Mouse (Mus musculus) forebrain, embryonic 16.5 days (tissue): Measurements from ENCODE around the gene Gcn1l1. TPM values are rescaled to one million over a fixed set of nuclear protein-coding genes. Genes with fewer than 3 reads are reported as not detected.

Experiments used
- ATAC-seq: fragments of 200-750 bp; cut with Nextera tagmentation; 2 replicates; pipeline ENCODE4 v1.8.0; 2017; ENCODE audit warnings: mild to moderate bottlenecking, moderate library complexity
- H3K27ac ChIP-seq: fragments of 300-500 bp; sonication (generic); 2 replicates; pipeline ENCODE4 v1.5.1; 2014; ENCODE audit warnings: low read length, control low read depth
- H3K27me3 ChIP-seq: fragments of 300-500 bp; sonication (generic); replicated peaks from 2 replicates; pipeline ENCODE4 v1.6.1; 2014; ENCODE audit warnings: low read length; ENCODE audit not compliant: control insufficient read depth, insufficient read depth
- H3K36me3 ChIP-seq: fragments of 300-500 bp; sonication (generic); 2 replicates; pipeline ENCODE4 v1.6.1; 2014; ENCODE audit not compliant: control insufficient read depth, insufficient read depth
- H3K4me1 ChIP-seq: fragments of 300-500 bp; sonication (generic); replicated peaks from 2 replicates; pipeline ENCODE4 v1.6.1; 2014; ENCODE audit warnings: low read length; ENCODE audit not compliant: control insufficient read depth, insufficient read depth
- H3K4me2 ChIP-seq: fragments of 300-500 bp; sonication (generic); 2 replicates; pipeline ENCODE4 v1.6.1; 2014; ENCODE audit warnings: mild to moderate bottlenecking, low read length, control low read depth
- H3K4me3 ChIP-seq: fragments of 300-500 bp; sonication (generic); replicated peaks from 2 replicates; pipeline ENCODE4 v1.5.1; 2014; ENCODE audit warnings: mild to moderate bottlenecking, low read length, control low read depth
- H3K9ac ChIP-seq: fragments of 300-500 bp; sonication (generic); replicated peaks from 2 replicates; pipeline ENCODE4 v1.6.1; 2014; ENCODE audit warnings: low read depth, low read length, control low read depth
- H3K9me3 ChIP-seq: fragments of 300-500 bp; sonication (generic); 2 replicates; pipeline ENCODE4 v1.6.1; 2016; ENCODE audit warnings: low read length; ENCODE audit not compliant: control insufficient read depth
- WGBS: fragments of 180-500 bp; shearing (Covaris S2); extraction: QIAGEN DNeasy Blood & Tissue Kit; methylation state at CpG from one replicate; pipeline ENCODE4 v1.1.7; 2014; 5-methylcytosine and 5-hydroxymethylcytosine counted together
- polyA plus RNA-seq: library from polyadenylated mRNA; unstranded; fragments of >200 nt; fragmentation: Nextera tagmentation; extraction: Ambion mirVana; gene quantifications from 2 replicates; pipeline ENCODE4 v1.2.1, GENCODE M21; 2015

Gcn1l1 gene
- polyA plus RNA-seq, 1 experiment from 2014 or later, result 53.6 TPM

DNA sequence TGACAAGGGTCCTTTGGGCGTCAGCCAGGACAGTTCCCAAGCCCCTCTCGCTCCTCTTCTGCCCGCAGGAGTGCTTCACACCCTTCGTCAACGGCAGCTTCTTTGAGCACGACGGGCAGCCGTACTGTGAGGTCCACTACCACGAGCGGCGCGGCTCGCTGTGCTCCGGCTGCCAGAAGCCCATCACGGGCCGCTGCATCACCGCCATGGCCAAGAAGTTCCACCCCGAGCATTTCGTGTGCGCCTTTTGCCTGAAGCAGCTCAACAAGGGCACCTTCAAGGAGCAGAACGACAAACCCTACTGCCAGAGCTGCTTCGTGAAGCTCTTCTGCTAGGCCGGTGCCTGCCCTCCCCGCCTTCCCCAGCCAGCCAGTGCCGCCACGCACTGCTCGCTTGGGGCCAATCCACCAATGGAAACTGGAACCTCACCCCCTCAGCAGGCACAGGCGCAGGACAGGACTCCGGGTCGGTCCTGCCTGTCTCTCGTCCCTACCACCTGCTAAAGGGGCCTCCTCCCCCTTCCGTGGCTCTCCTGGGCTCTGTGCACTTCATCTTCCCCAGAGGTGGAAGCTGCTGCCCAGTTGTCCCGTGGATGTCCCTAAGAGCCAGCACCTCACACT is 11.1 kb upstream of the Gcn1l1 start:
- Histone ChIP-seq H3K4me2 (no peak overlapping the region), H3K4me3 (no peak overlapping the region), H3K27me3 (no peaks in the 10 kb centered on the region), H3K9ac (no peak overlapping the region), H3K9me3 (no peaks in the 10 kb centered on the region), H3K36me3 (peaks cover 5% of the 10 kb centered on the region; the same call in 1 of the 2 replicates), H3K4me1 (no peaks in the 10 kb centered on the region), H3K27ac (no peak overlapping the region)
- WGBS, result 84% methylated on average over 33 of the region's 33 CpGs
- no peak for ATAC-seq

DNA sequence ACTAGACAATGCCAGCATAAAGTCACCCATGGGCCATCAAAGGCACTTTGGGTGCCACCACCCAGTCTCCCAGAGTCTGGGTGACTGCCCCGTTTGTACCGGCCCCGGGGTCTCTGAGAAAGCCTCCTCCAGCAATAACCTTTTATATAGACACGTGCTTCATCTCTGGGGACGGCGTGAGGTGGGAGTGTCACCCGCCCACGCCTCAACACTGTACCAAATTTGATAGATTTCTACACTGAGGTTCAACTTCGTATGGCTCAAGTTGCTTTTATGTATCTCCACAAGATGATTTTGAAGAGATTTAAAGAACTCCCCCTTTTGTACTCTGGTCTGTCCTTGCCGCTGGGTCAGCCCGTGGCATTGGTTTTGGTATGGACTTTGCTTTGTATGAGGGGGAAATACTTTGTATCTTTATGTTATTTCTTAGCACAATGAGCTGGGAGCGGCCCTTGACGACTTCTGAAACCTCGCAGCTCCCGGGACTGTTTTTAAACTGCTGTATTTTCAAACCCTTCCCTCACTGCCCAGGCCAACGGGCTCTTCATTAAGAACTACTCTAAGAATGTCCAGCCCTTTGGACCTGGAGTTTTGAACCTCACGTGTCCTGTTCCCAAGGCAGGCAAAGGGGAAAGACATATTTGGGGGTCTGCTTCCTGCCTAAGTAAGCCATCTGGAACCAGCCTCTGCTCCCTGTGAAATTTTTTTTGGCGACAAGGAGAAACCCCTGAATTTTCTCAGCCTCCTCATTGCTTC is 10.3 kb upstream of the Gcn1l1 start:
- 93% methylated on average over 18 of the region's 18 CpGs for WGBS
- H3K9ac ChIP-seq, result no peak overlapping the region
- ATAC-seq, result no peak
- no peaks in the 10 kb centered on the region for H3K27me3 ChIP-seq
- H3K9me3 ChIP-seq, result no peaks in the 10 kb centered on the region
- H3K27ac ChIP-seq, result no peak overlapping the region
- H3K4me1 ChIP-seq, result no peaks in the 10 kb centered on the region
- H3K4me2 ChIP-seq, result no peak overlapping the region
- peaks cover 5% of the 10 kb centered on the region; the same call in 1 of the 2 replicates for H3K36me3 ChIP-seq
- H3K4me3 ChIP-seq, result no peak overlapping the region

DNA sequence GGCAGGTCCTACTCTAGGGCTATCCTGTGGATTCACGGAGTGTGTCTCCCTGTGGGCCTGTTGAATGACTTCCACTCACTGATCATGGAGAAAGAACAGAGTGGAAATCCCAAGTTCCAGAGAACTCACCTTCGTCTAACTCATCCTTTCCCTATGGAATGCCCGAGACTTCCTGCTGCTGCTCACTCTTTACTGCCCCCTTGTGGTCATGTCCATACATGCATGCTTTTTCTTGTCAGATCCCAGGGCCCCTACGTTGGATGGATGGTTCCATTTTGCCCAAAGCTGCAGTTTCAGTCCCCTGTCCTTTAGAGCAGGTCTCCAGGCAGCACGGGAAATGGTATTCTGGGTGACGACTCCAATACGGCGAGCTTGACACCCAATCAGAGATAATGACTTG is 8.8 kb upstream of the Gcn1l1 start:
- Histone ChIP-seq H3K9ac (no peak overlapping the region), H3K36me3 (peaks cover 5% of the 10 kb centered on the region; the same call in 1 of the 2 replicates), H3K27me3 (no peaks in the 10 kb centered on the region), H3K9me3 (no peaks in the 10 kb centered on the region), H3K4me2 (no peak overlapping the region), H3K27ac (no peak overlapping the region), H3K4me1 (peaks cover 10% of the 10 kb centered on the region), H3K4me3 (no peak overlapping the region)
- WGBS, result 6% methylated on average over 8 of the region's 8 CpGs
- ATAC-seq, result no peak

DNA sequence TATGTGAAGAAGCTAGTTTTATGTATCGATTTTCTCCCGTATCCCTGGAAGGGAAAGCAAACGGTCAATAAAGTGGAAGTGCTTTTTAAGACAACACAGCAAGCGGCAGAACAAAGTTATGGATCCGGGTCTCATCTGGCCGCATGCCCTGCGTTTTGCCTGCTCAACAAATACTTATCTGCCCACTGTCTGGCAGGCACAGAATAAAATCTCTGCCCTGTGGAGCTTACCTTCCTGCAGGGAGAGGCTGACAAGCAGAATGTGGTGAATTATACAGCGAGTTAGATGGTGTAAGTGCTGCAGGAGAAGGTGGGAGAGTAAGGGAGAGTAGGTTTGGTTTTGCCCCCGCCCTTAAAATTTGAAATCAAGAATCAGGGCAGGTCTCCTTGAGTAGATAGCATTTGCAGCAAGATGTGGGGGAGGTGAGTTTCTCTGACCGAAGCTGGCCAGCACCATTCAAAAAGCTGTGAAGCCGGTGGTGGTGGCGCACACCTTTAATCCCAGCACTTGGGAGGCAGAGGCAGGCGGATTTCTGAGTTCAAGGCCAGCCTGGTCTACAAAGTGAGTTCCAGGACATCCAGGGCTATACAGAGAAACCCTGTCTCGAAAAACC is 6.8 kb upstream of the Gcn1l1 start:
- H3K4me2 ChIP-seq, result no peak overlapping the region
- 95% methylated on average over 14 of the region's 14 CpGs for WGBS
- peaks cover 15% of the 10 kb centered on the region for H3K36me3 ChIP-seq
- no peaks in the 10 kb centered on the region for H3K27me3 ChIP-seq
- peaks cover 10% of the 10 kb centered on the region for H3K4me1 ChIP-seq
- ATAC-seq, result no peak
- H3K9ac ChIP-seq, result no peak overlapping the region
- H3K9me3 ChIP-seq, result no peaks in the 10 kb centered on the region
- H3K27ac ChIP-seq, result no peak overlapping the region
- H3K4me3 ChIP-seq, result no peak overlapping the region

DNA sequence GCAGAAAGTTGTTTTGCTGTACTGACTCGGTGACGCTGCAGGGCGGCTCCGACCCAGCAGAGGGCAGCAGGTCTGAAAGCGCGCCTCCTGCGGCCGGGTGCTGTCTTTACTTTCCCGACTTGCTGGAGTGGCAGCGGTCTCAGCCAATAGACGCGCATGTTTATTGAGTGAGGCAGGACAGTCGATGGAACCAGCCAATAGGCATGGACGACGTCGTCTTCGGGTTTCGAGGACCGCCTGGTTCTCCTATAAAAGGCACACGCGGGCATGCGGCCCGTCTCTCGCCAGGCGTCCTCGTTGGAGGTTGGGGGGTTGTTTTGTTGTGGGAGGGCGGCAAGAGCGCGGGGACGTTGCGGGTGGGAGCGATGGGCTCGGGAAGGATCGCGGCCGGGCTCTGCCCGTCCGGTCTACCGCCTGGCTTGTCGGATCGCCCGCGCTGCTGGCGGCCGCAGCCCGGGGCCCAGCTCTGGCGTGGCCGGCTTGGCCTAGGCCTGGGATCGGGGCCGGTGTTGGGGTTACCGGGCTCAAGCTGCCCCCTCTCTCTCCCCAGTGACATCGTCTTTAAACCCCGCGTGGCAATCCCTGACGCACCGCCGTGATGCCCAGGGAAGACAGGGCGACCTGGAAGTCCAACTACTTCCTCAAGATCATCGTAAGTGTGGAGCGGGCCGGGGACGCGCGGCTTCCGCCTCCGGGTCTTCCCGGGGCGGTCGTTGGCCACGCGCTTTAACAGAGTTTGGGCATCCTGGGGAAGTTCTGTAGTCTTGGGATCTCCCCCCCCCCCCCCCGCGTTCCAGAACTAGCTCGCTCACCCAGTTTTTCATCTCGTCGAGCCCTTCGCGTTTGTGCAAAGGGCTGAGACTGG is 5.6 kb upstream of the Gcn1l1 start, which contains the start of gene Rplp0:
TSS of gene Rplp0 (plus strand) at position 231 of the 865 bp plus-strand sequence.
- under 1% methylated on average over 78 of the region's 78 CpGs for WGBS
- peaks cover 20% of the 10 kb centered on the region for H3K36me3 ChIP-seq

DNA sequence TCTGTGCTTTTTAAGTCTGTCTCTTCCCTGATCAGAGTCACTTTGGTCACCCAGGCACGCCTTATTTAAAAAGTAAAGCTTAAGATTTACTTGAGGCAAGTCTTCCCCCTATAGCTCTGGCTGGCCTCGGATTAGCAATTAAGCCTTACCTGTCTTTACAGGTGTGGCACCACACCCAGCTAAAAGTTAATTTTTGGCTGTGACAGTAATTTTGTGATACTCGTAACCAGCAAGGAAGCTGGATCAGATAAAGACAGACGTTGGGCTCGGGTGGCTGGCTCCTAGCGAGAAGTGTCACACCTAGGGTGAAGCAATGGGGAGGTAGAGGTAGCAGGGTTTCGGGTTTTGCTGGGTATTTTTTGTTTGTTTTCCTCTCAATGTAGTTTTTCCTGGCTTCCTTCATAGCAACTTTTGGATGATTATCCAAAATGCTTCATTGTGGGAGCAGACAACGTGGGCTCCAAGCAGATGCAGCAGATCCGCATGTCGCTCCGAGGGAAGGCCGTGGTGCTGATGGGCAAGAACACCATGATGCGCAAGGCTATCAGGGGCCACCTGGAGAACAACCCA is 4.6 kb upstream of the Gcn1l1 start:
- H3K27me3 ChIP-seq, result no peaks in the 10 kb centered on the region
- H3K27ac ChIP-seq, result no peak overlapping the region
- ATAC-seq, result no peak
- WGBS, result 48% methylated on average over 13 of the region's 13 CpGs
- H3K4me1 ChIP-seq, result peaks cover 19% of the 10 kb centered on the region
- peaks cover 20% of the 10 kb centered on the region for H3K36me3 ChIP-seq
- H3K9ac ChIP-seq, result peak overlapping the region; percentile 93
- H3K4me3 ChIP-seq, result peak overlapping the region; percentile 81
- H3K9me3 ChIP-seq, result no peaks in the 10 kb centered on the region
- H3K4me2 ChIP-seq, result peak overlapping the region; percentile 72

More for the DNA sequence above, 5.6 kb upstream of the Gcn1l1 start, which contains the start of gene Rplp0:
- peak; percentile 99 for ATAC-seq
- H3K4me1 ChIP-seq, result peaks cover 14% of the 10 kb centered on the region
- H3K4me2 ChIP-seq, result peak within 1 kb of the TSS; percentile 72
- no peaks in the 10 kb centered on the region for H3K9me3 ChIP-seq
- no peaks in the 10 kb centered on the region for H3K27me3 ChIP-seq
- H3K9ac ChIP-seq, result peak within 1 kb of the TSS; percentile 93
- H3K4me3 ChIP-seq, result peak within 1 kb of the TSS; percentile 81
- H3K27ac ChIP-seq, result peak within 1 kb of the TSS; percentile 76

DNA sequence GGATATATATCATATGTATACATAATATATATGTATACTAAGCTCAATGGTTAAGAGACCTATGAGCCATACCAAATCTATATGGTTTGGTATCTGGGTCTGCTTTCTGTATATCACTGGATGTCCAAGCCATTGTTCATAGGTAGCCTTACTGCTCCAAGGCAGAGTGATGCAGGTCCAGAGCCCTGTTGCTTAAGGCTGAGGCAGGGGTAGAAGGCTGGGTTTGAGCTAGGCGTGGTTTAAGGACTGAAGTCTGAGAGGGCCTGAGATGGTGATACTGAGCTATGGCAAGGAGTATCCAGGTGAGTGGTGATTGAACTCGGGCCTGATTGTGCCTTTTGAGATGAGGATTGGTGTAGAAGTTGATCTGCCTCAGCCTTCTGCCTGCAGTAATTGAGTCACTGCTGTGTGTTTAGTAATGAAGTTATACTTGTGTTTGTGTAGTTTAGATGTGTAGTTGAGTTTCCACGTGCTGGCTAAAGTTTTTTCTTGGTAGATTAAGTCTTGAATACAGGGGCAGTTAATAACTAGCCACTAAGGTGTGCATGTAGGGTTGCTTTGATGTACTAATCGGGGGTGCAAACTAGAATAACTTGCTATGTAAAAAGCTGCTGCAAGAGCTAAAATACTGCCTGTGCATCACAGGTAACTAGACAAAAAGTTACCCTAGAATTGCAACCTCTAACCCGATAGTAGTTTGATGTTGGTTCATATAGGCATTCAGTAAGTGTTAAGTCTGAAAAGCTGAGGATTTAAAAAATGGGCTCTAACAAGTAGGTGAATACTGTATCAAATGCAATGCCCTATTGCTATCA is 1.1 kb upstream of the Gcn1l1 start:
- peak overlapping the region; percentile 93 for H3K9ac ChIP-seq
- no peak for ATAC-seq
- H3K9me3 ChIP-seq, result no peaks in the 10 kb centered on the region
- H3K27ac ChIP-seq, result no peak overlapping the region
- H3K4me2 ChIP-seq, result peak overlapping the region; percentile 67
- 40% methylated on average over 5 of the region's 5 CpGs for WGBS
- peaks cover 20% of the 10 kb centered on the region for H3K36me3 ChIP-seq
- peaks cover 26% of the 10 kb centered on the region for H3K4me1 ChIP-seq
- no peak overlapping the region; the same call in 1 of the 2 replicates for H3K4me3 ChIP-seq
- H3K27me3 ChIP-seq, result no peaks in the 10 kb centered on the region

DNA sequence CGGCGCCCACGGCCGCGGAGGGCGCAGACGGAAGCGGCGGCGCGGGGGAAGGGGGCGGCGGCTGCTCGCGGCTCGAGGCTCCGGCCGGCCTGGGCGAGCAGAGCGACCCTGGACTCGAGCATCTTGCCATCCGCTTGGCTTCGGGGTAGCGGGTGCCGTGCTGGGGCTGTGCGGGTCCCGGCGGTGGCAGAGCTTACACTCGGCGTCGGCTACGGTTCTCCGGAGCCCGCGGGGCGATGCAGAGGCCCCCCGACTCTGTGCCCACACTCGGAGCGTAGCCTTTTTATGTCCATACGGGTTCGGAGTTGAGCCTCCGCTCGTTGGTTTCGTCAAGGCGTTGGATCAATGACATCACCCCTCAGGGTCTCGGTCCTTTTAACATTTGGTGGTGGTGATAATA is 349 bp downstream of the Gcn1l1 start:
- H3K27ac ChIP-seq, result peak overlapping the region; percentile 5; the same call in 1 of the 2 replicates
- no peaks in the 10 kb centered on the region for H3K27me3 ChIP-seq
- peaks cover 23% of the 10 kb centered on the region for H3K4me1 ChIP-seq
- under 1% methylated on average over 38 of the region's 46 CpGs for WGBS
- peaks cover 20% of the 10 kb centered on the region for H3K36me3 ChIP-seq
- peak overlapping the region; percentile 67 for H3K4me2 ChIP-seq
- peak overlapping the region; percentile 81 for H3K4me3 ChIP-seq
- no peaks in the 10 kb centered on the region for H3K9me3 ChIP-seq
- peak; percentile 27; the same call in 1 of the 2 replicates for ATAC-seq
- peak overlapping the region; percentile 93 for H3K9ac ChIP-seq
